Mouse (Mus musculus) layer of hippocampus, adult 11-12 months (tissue): ENCODE results near the gene Xirp2.

ENCODE experiments used
- DNase-seq: peaks from one replicate; pipeline ENCODE4 v3.0.0; 2022; ENCODE audit warnings: low spot score

Xirp2 gene

GRCm38 (mm10) chr2:67564851-67565479 lies 119.2 kb downstream of the Xirp2 start:
- DNase-seq: peak; percentile 68

DNA sequence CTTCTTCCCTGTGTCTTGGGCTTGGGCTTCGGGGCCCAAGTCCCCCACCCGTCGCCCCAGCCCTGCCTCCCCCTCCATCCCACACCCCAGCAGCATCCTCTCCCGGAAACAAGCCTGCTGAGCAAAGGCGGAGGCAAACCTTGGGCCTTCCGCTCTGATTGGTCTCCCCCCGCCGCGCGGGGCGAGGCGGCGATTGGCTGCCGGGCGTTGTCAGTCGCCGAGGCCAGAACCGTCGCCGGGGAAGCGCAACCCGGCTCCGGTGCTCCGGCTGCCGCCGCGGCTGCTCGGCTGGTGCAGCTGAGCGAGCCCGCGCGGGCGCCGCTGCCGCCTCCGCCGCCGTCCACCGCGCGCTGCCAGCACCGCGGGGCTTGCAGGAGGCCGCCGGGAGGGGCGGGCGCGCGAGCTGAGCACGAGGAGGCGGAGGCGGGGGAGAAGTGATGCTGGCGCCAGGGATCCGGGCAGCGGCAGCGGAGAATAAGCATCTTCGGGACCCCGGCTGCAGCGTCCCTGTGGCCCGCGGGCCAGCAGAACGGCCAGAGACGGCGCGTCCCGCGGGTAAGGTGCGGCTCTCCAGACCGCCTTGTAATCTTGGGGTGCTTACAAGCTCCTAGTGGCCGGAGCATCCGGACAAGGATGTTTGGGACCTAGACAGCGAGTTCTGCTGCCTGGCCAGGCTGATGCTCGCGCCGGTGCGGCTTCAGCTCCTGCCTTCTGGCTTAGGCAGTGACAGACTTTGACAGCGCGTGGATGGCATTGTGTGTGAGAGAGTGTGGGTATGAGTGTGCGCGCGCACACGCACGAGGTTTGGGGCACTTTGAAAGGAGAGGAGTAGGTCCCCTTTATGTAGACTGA lies 119.9 kb downstream of the Xirp2 start, which contains the start of gene B3galt1:
Gene B3galt1, plus strand, starts transcription at position 392 of the 852 bp plus-strand sequence.
- peak; percentile 90 for DNase-seq

- peak; percentile 11 for DNase-seq
These were observed 120.8 kb downstream of the Xirp2 start for GRCm38 (mm10) chr2:67566566-67566965.

- no peak for DNase-seq
These were observed 121.4 kb downstream of the Xirp2 start for GRCm38 (mm10) chr2:67567141-67567680.
